Mouse (Mus musculus) liver, embryonic 13.5 days (tissue): Measurements from ENCODE around the gene 1700013G24Rik. TPM values are rescaled to one million over a fixed set of nuclear protein-coding genes. Genes with fewer than 3 reads are reported as not detected.

Source experiments
- ATAC-seq: fragments of 200-750 bp; cut with Nextera tagmentation; 2 replicates; pipeline ENCODE4 v1.8.0; 2017; ENCODE audit warnings: low read depth, mild to moderate bottlenecking, moderate number of reproducible peaks, moderate library complexity
- DNase-seq: peaks from one replicate; pipeline ENCODE4 v3.0.0; 2022
- H3K27ac ChIP-seq: fragments of 300-500 bp; sonication (generic); 2 replicates; pipeline ENCODE4 v1.5.1; 2015; ENCODE audit warnings: moderate library complexity, mild to moderate bottlenecking, inconsistent platforms
- H3K27me3 ChIP-seq: fragments of 300-500 bp; sonication (generic); 2 replicates; pipeline ENCODE4 v1.6.1; 2015; ENCODE audit warnings: mild to moderate bottlenecking, inconsistent platforms
- H3K36me3 ChIP-seq: fragments of 300-500 bp; sonication (generic); 2 replicates; pipeline ENCODE4 v1.6.1; 2015; ENCODE audit warnings: mild to moderate bottlenecking, inconsistent platforms
- H3K4me1 ChIP-seq: fragments of 300-500 bp; sonication (generic); replicated peaks from 2 replicates; pipeline ENCODE4 v1.6.1; 2015; ENCODE audit warnings: inconsistent platforms
- H3K4me2 ChIP-seq: fragments of 300-500 bp; sonication (generic); 2 replicates; pipeline ENCODE4 v1.6.1; 2015; ENCODE audit warnings: inconsistent platforms, mild to moderate bottlenecking, moderate library complexity
- H3K4me3 ChIP-seq: fragments of 300-500 bp; sonication (generic); replicated peaks from 2 replicates; pipeline ENCODE4 v1.5.1; 2015; ENCODE audit warnings: mild to moderate bottlenecking, inconsistent platforms
- H3K9ac ChIP-seq: fragments of 300-500 bp; sonication (generic); 2 replicates; pipeline ENCODE4 v1.6.1; 2015; ENCODE audit warnings: mild to moderate bottlenecking, inconsistent platforms
- H3K9me3 ChIP-seq: fragments of 300-500 bp; sonication (generic); replicated peaks from 2 replicates; pipeline ENCODE4 v1.6.1; 2016; ENCODE audit warnings: inconsistent platforms
- WGBS: fragments of 180-500 bp; shearing (Covaris S2); methylation state at CpG from one replicate; pipeline ENCODE4 v1.1.7; 2015; ENCODE audit not compliant: insufficient replicate concordance; 5-methylcytosine and 5-hydroxymethylcytosine counted together
- polyA plus RNA-seq: library from polyadenylated mRNA; unstranded; fragments of >200 nt; fragmentation: Nextera tagmentation; extraction: Ambion mirVana; gene quantifications from 2 replicates; pipeline ENCODE4 v1.2.1, GENCODE M21; 2015

1700013G24Rik gene
- polyA plus RNA-seq, 1 experiment from 2014 or later, result not detected

- peaks cover 21% of the 10 kb centered on the region for H3K27me3 ChIP-seq
- WGBS, result 40% methylated on average over 15 of the region's 15 CpGs
- peak overlapping the region; percentile 85 for H3K4me2 ChIP-seq
- ATAC-seq, result no peak
- H3K4me3 ChIP-seq, result peak overlapping the region; percentile 66
- peak overlapping the region; percentile 74 for H3K9ac ChIP-seq
- H3K36me3 ChIP-seq, result no peaks in the 10 kb centered on the region
- no peaks in the 10 kb centered on the region for H3K9me3 ChIP-seq
- H3K4me1 ChIP-seq, result peaks cover 59% of the 10 kb centered on the region
- DNase-seq, result no peak
- 0 out of 2 replicates have a peak overlapping the region, but pooled peaks have one; percentile 9 for H3K27ac ChIP-seq
These were observed 17.0 kb downstream of the 1700013G24Rik start for GRCm38 (mm10) chr4:137469845-137470692.

GRCm38 (mm10) chr4:137470701-137471317 is 17.7 kb downstream of the 1700013G24Rik start:
- ATAC-seq (0 out of 2 replicates have a peak, but pooled peaks have one; percentile 7), DNase-seq (no peak)
- WGBS, result 61% methylated on average over 9 of the region's 9 CpGs
- peaks cover 65% of the 10 kb centered on the region for H3K4me1 ChIP-seq
- H3K9me3 ChIP-seq, result no peaks in the 10 kb centered on the region
- H3K4me2 ChIP-seq, result peak overlapping the region; percentile 85
- peak overlapping the region; percentile 66; the same call in 1 of the 2 replicates for H3K4me3 ChIP-seq
- peak overlapping the region; percentile 53; the same call in 1 of the 2 replicates for H3K27ac ChIP-seq
- H3K9ac ChIP-seq, result no peak overlapping the region
- H3K27me3 ChIP-seq, result peaks cover 21% of the 10 kb centered on the region
- no peaks in the 10 kb centered on the region for H3K36me3 ChIP-seq

GRCm38 (mm10) chr4:137471326-137471725 is 18.2 kb downstream of the 1700013G24Rik start:
- Histone ChIP-seq H3K27me3 (peaks cover 21% of the 10 kb centered on the region), H3K4me2 (0 out of 2 replicates have a peak overlapping the region, but pooled peaks have one; percentile 10), H3K9me3 (no peaks in the 10 kb centered on the region), H3K4me3 (no peak overlapping the region), H3K9ac (no peak overlapping the region), H3K36me3 (no peaks in the 10 kb centered on the region), H3K27ac (peak overlapping the region; percentile 53), H3K4me1 (peaks cover 70% of the 10 kb centered on the region)
- ATAC-seq (no peak), DNase-seq (no peak)
- WGBS, result 59% methylated on average over 8 of the region's 8 CpGs

GRCm38 (mm10) chr4:137473240-137473639 is 20.2 kb downstream of the 1700013G24Rik start:
- DNase-seq, result no peak
- Histone ChIP-seq H3K4me2 (0 out of 2 replicates have a peak overlapping the region, but pooled peaks have one; percentile 13), H3K27ac (no peak overlapping the region), H3K9me3 (no peaks in the 10 kb centered on the region), H3K36me3 (no peaks in the 10 kb centered on the region), H3K4me3 (no peak overlapping the region), H3K9ac (no peak overlapping the region), H3K27me3 (peaks cover 24% of the 10 kb centered on the region), H3K4me1 (peaks cover 81% of the 10 kb centered on the region)
- ATAC-seq, result no peak
- WGBS, result 68% methylated on average over 8 of the region's 8 CpGs

GRCm38 (mm10) chr4:137473701-137474388 is 20.8 kb downstream of the 1700013G24Rik start:
- H3K9ac ChIP-seq, result no peak overlapping the region
- 0 out of 2 replicates have a peak overlapping the region, but pooled peaks have one; percentile 13 for H3K4me2 ChIP-seq
- no peak overlapping the region for H3K4me3 ChIP-seq
- no peaks in the 10 kb centered on the region for H3K9me3 ChIP-seq
- H3K36me3 ChIP-seq, result no peaks in the 10 kb centered on the region
- peaks cover 82% of the 10 kb centered on the region for H3K4me1 ChIP-seq
- ATAC-seq (no peak), DNase-seq (no peak)
- WGBS, result 59% methylated on average over 18 of the region's 18 CpGs
- H3K27me3 ChIP-seq, result peaks cover 22% of the 10 kb centered on the region
- H3K27ac ChIP-seq, result no peak overlapping the region

- Histone ChIP-seq H3K9ac (no peak overlapping the region), H3K27me3 (peaks cover 13% of the 10 kb centered on the region), H3K4me1 (peaks cover 82% of the 10 kb centered on the region), H3K4me2 (no peak overlapping the region), H3K9me3 (no peaks in the 10 kb centered on the region), H3K27ac (no peak overlapping the region), H3K36me3 (no peaks in the 10 kb centered on the region), H3K4me3 (no peak overlapping the region)
- DNase-seq, result no peak
- no peak for ATAC-seq
- WGBS, result 73% methylated on average over 7 of the region's 7 CpGs
These were observed 21.6 kb downstream of the 1700013G24Rik start for GRCm38 (mm10) chr4:137474694-137475093.

GRCm38 (mm10) chr4:137475271-137476050 is 22.4 kb downstream of the 1700013G24Rik start:
- Histone ChIP-seq H3K4me2 (no peak overlapping the region), H3K9ac (no peak overlapping the region), H3K4me1 (peaks cover 80% of the 10 kb centered on the region), H3K36me3 (no peaks in the 10 kb centered on the region), H3K27ac (no peak overlapping the region), H3K27me3 (peaks cover 6% of the 10 kb centered on the region; the same call in 1 of the 2 replicates), H3K9me3 (no peaks in the 10 kb centered on the region), H3K4me3 (no peak overlapping the region)
- WGBS, result 47% methylated on average over 13 of the region's 13 CpGs
- DNase-seq, result no peak
- no peak for ATAC-seq

GRCm38 (mm10) chr4:137476065-137476760 is 23.1 kb downstream of the 1700013G24Rik start:
- Histone ChIP-seq H3K27me3 (0 out of 2 replicates have a peak, but pooled peaks cover 3% of the 10 kb centered on the region), H3K9ac (no peak overlapping the region), H3K9me3 (no peaks in the 10 kb centered on the region), H3K27ac (no peak overlapping the region), H3K4me3 (no peak overlapping the region), H3K4me1 (peaks cover 83% of the 10 kb centered on the region), H3K4me2 (peak overlapping the region; percentile 21; the same call in 1 of the 2 replicates), H3K36me3 (no peaks in the 10 kb centered on the region)
- DNase-seq (no peak), ATAC-seq (no peak)
- 38% methylated on average over 10 of the region's 10 CpGs for WGBS

GRCm38 (mm10) chr4:137476761-137477237 is 23.7 kb downstream of the 1700013G24Rik start:
- ATAC-seq (no peak), DNase-seq (no peak)
- Histone ChIP-seq H3K4me1 (peaks cover 85% of the 10 kb centered on the region), H3K9me3 (no peaks in the 10 kb centered on the region), H3K36me3 (no peaks in the 10 kb centered on the region), H3K4me3 (no peak overlapping the region), H3K27ac (no peak overlapping the region), H3K9ac (no peak overlapping the region), H3K27me3 (0 out of 2 replicates have a peak, but pooled peaks cover 3% of the 10 kb centered on the region), H3K4me2 (peak overlapping the region; percentile 21; the same call in 1 of the 2 replicates)
- 33% methylated on average over 17 of the region's 17 CpGs for WGBS

- Histone ChIP-seq H3K4me3 (no peak overlapping the region), H3K36me3 (no peaks in the 10 kb centered on the region), H3K4me1 (peaks cover 87% of the 10 kb centered on the region), H3K27ac (peak overlapping the region; percentile 18; the same call in 1 of the 2 replicates), H3K9me3 (no peaks in the 10 kb centered on the region), H3K4me2 (no peak overlapping the region), H3K27me3 (0 out of 2 replicates have a peak, but pooled peaks cover 3% of the 10 kb centered on the region), H3K9ac (no peak overlapping the region)
- ATAC-seq, result no peak
- WGBS, result 52% methylated on average over 6 of the region's 6 CpGs
- no peak for DNase-seq
These were observed 24.5 kb downstream of the 1700013G24Rik start for GRCm38 (mm10) chr4:137477611-137478010.
